Mouse (Mus musculus) C2C12 (cell line): ENCODE results near the gene Alyref2. TPM values are rescaled to one million over a fixed set of nuclear protein-coding genes. Genes with fewer than 3 reads are reported as not detected.
A peak's percentile ranks its signal among the peaks of the same experiment; 100 is the strongest.

Experiments used
- H3K27me3 ChIP-seq: one replicate; pipeline ENCODE4 v1.6.1; 2011; ENCODE audit not compliant: control insufficient read depth, insufficient read depth, insufficient read length
- H3K36me3 ChIP-seq: one replicate; pipeline ENCODE4 v1.6.1; 2011; ENCODE audit not compliant: control insufficient read depth, insufficient read depth
- H3K4me3 ChIP-seq: one replicate; pipeline ENCODE4 v1.5.1; 2011; ENCODE audit warnings: mild to moderate bottlenecking, control low read depth; ENCODE audit not compliant: poor library complexity, insufficient read depth, severe bottlenecking
- H3K79me2 ChIP-seq: one replicate; pipeline ENCODE4 v1.6.1; 2011; ENCODE audit not compliant: control insufficient read depth, insufficient read depth
- H3K79me3 ChIP-seq: one replicate; pipeline ENCODE4 v1.6.1; 2011; ENCODE audit warnings: low read depth, control low read depth
- H3ac ChIP-seq: one replicate; pipeline ENCODE3; 2011; ENCODE audit warnings: low read depth; ENCODE audit not compliant: control insufficient read depth, insufficient read length
- CEBPB ChIP-seq: IDR thresholded peaks from one replicate; pipeline ENCODE4 v1.6.1; 2011; ENCODE audit warnings: low read depth, mild to moderate bottlenecking, control low read depth, moderate library complexity
- CTCF ChIP-seq: IDR thresholded peaks from one replicate; pipeline ENCODE4 v1.5.1; 2011; ENCODE audit not compliant: control insufficient read depth, insufficient read depth, insufficient read length
- FOSL1 ChIP-seq: IDR thresholded peaks from one replicate; pipeline ENCODE4 v1.8.0; 2011; ENCODE audit warnings: mild to moderate bottlenecking, low read length; ENCODE audit not compliant: poor library complexity, insufficient read depth, severe bottlenecking
- MAX ChIP-seq: IDR thresholded peaks from one replicate; pipeline ENCODE4 v1.6.1; 2011; ENCODE audit warnings: mild to moderate bottlenecking, control low read depth
- MYOD1 ChIP-seq: IDR thresholded peaks from one replicate; pipeline ENCODE4 v1.6.1; 2011; ENCODE audit warnings: low read depth; ENCODE audit not compliant: control insufficient read depth, insufficient read length
- MYOG ChIP-seq: IDR thresholded peaks from one replicate; pipeline ENCODE4 v1.6.1; 2011; ENCODE audit not compliant: control insufficient read depth, insufficient read length; ENCODE audit errors: extremely low read depth
- USF1 ChIP-seq: IDR thresholded peaks from one replicate; pipeline ENCODE4 v1.6.1; 2011; ENCODE audit warnings: low read depth, mild to moderate bottlenecking, control low read depth, moderate library complexity
- polyA plus RNA-seq: library from polyadenylated mRNA; unstranded; fragments of >200 nt; fragmentation: generic; extraction: Trizol; gene quantifications from one replicate; pipeline ENCODE4 v1.2.1, GENCODE M21; 2012; ENCODE audit warnings: missing spikeins

Alyref2 gene
- polyA plus RNA-seq, 1 experiment: 3.6 TPM

GRCm38 (mm10) chr1:171494241-171494640, 9.0 kb upstream of the Alyref2 start:
- Histone ChIP-seq H3K79me3 (no peaks in the 10 kb centered on the region), H3ac (no peak overlapping the region), H3K4me3 (no peak overlapping the region), H3K36me3 (no peaks in the 10 kb centered on the region), H3K79me2 (no peaks in the 10 kb centered on the region), H3K27me3 (no peaks in the 10 kb centered on the region)
- no peak for TF ChIP-seq MYOD1
- no peak for TF ChIP-seq MAX
- TF ChIP-seq CEBPB: no peak

- no peaks in the 10 kb centered on the region for H3K79me3 ChIP-seq
- H3K36me3 ChIP-seq: no peaks in the 10 kb centered on the region
- H3K79me2 ChIP-seq: no peaks in the 10 kb centered on the region
- no peak overlapping the region for H3K4me3 ChIP-seq
- H3ac ChIP-seq: no peak overlapping the region
- no peaks in the 10 kb centered on the region for H3K27me3 ChIP-seq
- TF ChIP-seq USF1 (no peak), FOSL1 (no peak), CTCF (no peak), MYOD1 (no peak), MAX (no peak), MYOG (no peak), CEBPB (no peak)
Observed at GRCm38 (mm10) chr1:171495371-171495770, 7.9 kb upstream of the Alyref2 start.

- H3K79me2 ChIP-seq: peaks cover 8% of the 10 kb centered on the region
- TF ChIP-seq MYOD1 (no peak), CEBPB (no peak), USF1 (no peak), CTCF (no peak), MYOG (no peak), MAX (no peak), FOSL1 (no peak)
- no peaks in the 10 kb centered on the region for H3K79me3 ChIP-seq
- no peaks in the 10 kb centered on the region for H3K27me3 ChIP-seq
- H3K36me3 ChIP-seq: no peaks in the 10 kb centered on the region
- no peak overlapping the region for H3K4me3 ChIP-seq
- H3ac ChIP-seq: no peak overlapping the region
Observed at GRCm38 (mm10) chr1:171499856-171500255, 3.4 kb upstream of the Alyref2 start.

GRCm38 (mm10) chr1:171501016-171501610, 2.2 kb upstream of the Alyref2 start:
- Histone ChIP-seq H3K4me3 (no peak overlapping the region), H3K36me3 (no peaks in the 10 kb centered on the region), H3K27me3 (no peaks in the 10 kb centered on the region), H3ac (no peak overlapping the region), H3K79me2 (peaks cover 8% of the 10 kb centered on the region), H3K79me3 (no peaks in the 10 kb centered on the region)
- no peak for TF ChIP-seq FOSL1

- no peak overlapping the region for H3ac ChIP-seq
- no peaks in the 10 kb centered on the region for H3K27me3 ChIP-seq
- no peaks in the 10 kb centered on the region for H3K79me3 ChIP-seq
- peaks cover 8% of the 10 kb centered on the region for H3K79me2 ChIP-seq
- H3K36me3 ChIP-seq: no peaks in the 10 kb centered on the region
- H3K4me3 ChIP-seq: no peak overlapping the region
- peak; percentile 23 for TF ChIP-seq CTCF
- no peak for TF ChIP-seq FOSL1
Observed at GRCm38 (mm10) chr1:171501636-171502080, 1.6 kb upstream of the Alyref2 start.

DNA sequence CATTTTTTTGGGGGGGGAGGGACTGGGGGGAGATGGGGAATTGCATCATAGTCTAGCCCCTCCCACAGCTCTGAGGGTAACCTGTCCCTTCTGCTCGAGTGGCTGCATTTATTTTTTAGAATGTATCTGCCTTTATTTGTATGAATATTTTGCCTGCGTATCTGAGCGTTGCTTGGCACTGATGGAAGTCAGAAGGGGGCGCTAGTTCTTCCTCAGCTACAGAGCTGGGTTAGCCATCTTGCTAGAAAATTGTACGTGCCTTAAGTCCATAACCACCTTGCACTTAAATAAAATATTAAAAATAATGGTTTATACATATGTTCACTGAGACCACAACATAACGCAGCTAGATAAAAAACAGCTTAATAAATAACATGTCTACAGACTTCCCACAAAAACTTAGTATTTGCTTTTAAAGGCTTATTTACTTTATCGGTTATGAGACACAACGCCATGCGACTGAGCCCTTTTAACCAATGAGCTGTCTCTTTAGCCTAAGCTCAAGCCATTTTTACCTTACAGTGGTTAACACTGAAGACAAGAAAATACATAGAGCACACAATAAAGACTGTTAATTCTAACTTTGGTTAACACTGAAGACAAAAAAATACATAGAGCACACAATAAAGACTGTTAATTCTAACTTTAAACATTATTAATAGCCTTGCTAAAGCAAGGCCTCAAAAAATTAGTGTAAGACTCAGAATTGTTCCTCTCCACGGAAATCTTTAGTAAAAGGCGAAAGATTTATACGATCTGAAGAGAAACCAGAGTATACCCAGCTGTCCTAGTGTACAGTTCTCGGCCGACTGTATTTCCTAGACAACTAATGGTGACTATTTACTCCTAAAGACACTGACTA, 659 bp upstream of the Alyref2 start:
- TF ChIP-seq MYOD1 (no peak), CEBPB (peak; percentile 77), CTCF (no peak)
- H3K27me3 ChIP-seq: no peaks in the 10 kb centered on the region
- H3K4me3 ChIP-seq: no peak overlapping the region
- H3K79me2 ChIP-seq: peaks cover 8% of the 10 kb centered on the region
- no peak overlapping the region for H3ac ChIP-seq
- no peaks in the 10 kb centered on the region for H3K79me3 ChIP-seq
- H3K36me3 ChIP-seq: no peaks in the 10 kb centered on the region
